Mouse (Mus musculus) neural tube, embryonic 11.5 days (tissue): ENCODE measurements around the gene OR5BS1P. TPM values are rescaled to one million over a fixed set of nuclear protein-coding genes. Genes with fewer than 3 reads are reported as not detected.

ENCODE experiments used
- ATAC-seq: fragments of 200-750 bp; cut with Nextera tagmentation; 2 replicates; pipeline ENCODE4 v1.8.0; 2017; ENCODE audit warnings: moderate number of reproducible peaks, mild to moderate bottlenecking, moderate TSS enrichment, moderate library complexity; ENCODE audit not compliant: insufficient read depth, low FRiP score, low TSS enrichment
- DNase-seq: peaks from one replicate; pipeline ENCODE4 v3.0.0-alpha.2; 2015; ENCODE audit warnings: low spot score
- H3K27ac ChIP-seq: fragments of 300-500 bp; sonication (generic); 2 replicates; pipeline ENCODE4 v1.5.1; 2014; ENCODE audit warnings: low read depth, mild to moderate bottlenecking, low read length
- H3K27me3 ChIP-seq: fragments of 300-500 bp; sonication (generic); 2 replicates; pipeline ENCODE4 v1.6.1; 2014; ENCODE audit warnings: mild to moderate bottlenecking, low read length, mixed read lengths; ENCODE audit not compliant: control insufficient read depth, insufficient read depth
- H3K36me3 ChIP-seq: fragments of 300-500 bp; sonication (generic); 2 replicates; pipeline ENCODE4 v1.6.1; 2014; ENCODE audit warnings: mild to moderate bottlenecking, low read length, moderate library complexity, mixed read lengths; ENCODE audit not compliant: control insufficient read depth, insufficient read depth
- H3K4me1 ChIP-seq: fragments of 300-500 bp; sonication (generic); 2 replicates; pipeline ENCODE4 v1.6.1; 2014; ENCODE audit warnings: low read length, mixed read lengths; ENCODE audit not compliant: control insufficient read depth, insufficient read depth
- H3K4me2 ChIP-seq: fragments of 300-500 bp; sonication (generic); 2 replicates; pipeline ENCODE4 v1.6.1; 2014; ENCODE audit warnings: low read depth, mild to moderate bottlenecking, moderate library complexity
- H3K4me3 ChIP-seq: fragments of 300-500 bp; sonication (generic); 2 replicates; pipeline ENCODE4 v1.5.1; 2014; ENCODE audit warnings: low read depth, low read length
- H3K9ac ChIP-seq: fragments of 300-500 bp; sonication (generic); 2 replicates; pipeline ENCODE4 v1.6.1; 2014; ENCODE audit warnings: mild to moderate bottlenecking, low read length
- H3K9me3 ChIP-seq: fragments of 300-500 bp; sonication (generic); 2 replicates; pipeline ENCODE4 v1.6.1; 2016; ENCODE audit warnings: low read length; ENCODE audit not compliant: control insufficient read depth
- WGBS: fragments of 180-500 bp; shearing (Covaris S2); extraction: QIAGEN DNeasy Blood & Tissue Kit; methylation state at CpG from one replicate; pipeline ENCODE4 v1.1.7; 2014; 5-methylcytosine and 5-hydroxymethylcytosine counted together
- microRNA-seq: library from miRNA; unstranded; fragments of <30 nt; microRNA quantifications from one replicate; pipeline ENCODE4, GENCODE M21; 2016
- polyA plus RNA-seq: library from polyadenylated mRNA; unstranded; fragments of >200 nt; fragmentation: Nextera tagmentation; extraction: Ambion mirVana; gene quantifications from 2 replicates; pipeline ENCODE4 v1.2.1, GENCODE M21; 2014

OR5BS1P gene
- polyA plus RNA-seq, 1 experiment from 2014 or later = not detected

GRCm38 (mm10) chr15:98521245-98521644 is 51.5 kb downstream of the OR5BS1P start:
- WGBS = 95% methylated on average over 3 of the region's 3 CpGs
- Histone ChIP-seq H3K9me3 (no peaks in the 10 kb centered on the region), H3K4me3 (no peak overlapping the region), H3K9ac (no peak overlapping the region), H3K4me1 (no peaks in the 10 kb centered on the region), H3K4me2 (no peak overlapping the region), H3K36me3 (peaks cover 22% of the 10 kb centered on the region), H3K27me3 (no peaks in the 10 kb centered on the region), H3K27ac (no peak overlapping the region)
- no peak for DNase-seq
- ATAC-seq = no peak

GRCm38 (mm10) chr15:98526057-98526456 is 56.4 kb downstream of the OR5BS1P start:
- H3K9me3 ChIP-seq = no peaks in the 10 kb centered on the region
- no peak overlapping the region for H3K4me3 ChIP-seq
- no peak overlapping the region for H3K27ac ChIP-seq
- ATAC-seq (no peak), DNase-seq (peak; percentile 32)
- 73% methylated on average over 5 of the region's 5 CpGs for WGBS
- no peak overlapping the region for H3K4me2 ChIP-seq
- H3K27me3 ChIP-seq = no peaks in the 10 kb centered on the region
- no peak overlapping the region for H3K9ac ChIP-seq
- H3K4me1 ChIP-seq = no peaks in the 10 kb centered on the region
- peaks cover 27% of the 10 kb centered on the region for H3K36me3 ChIP-seq

- WGBS = 93% methylated on average over 5 of the region's 5 CpGs
Observed at GRCm38 (mm10) chr15:98527056-98527771, 57.5 kb downstream of the OR5BS1P start.

GRCm38 (mm10) chr15:98528066-98528563 is 58.4 kb downstream of the OR5BS1P start:
- DNase-seq (no peak), ATAC-seq (no peak)
- 91% methylated on average over 5 of the region's 5 CpGs for WGBS
- H3K9ac ChIP-seq = no peak overlapping the region
- no peaks in the 10 kb centered on the region for H3K4me1 ChIP-seq
- H3K36me3 ChIP-seq = peaks cover 24% of the 10 kb centered on the region
- no peak overlapping the region for H3K4me2 ChIP-seq
- no peak overlapping the region for H3K4me3 ChIP-seq
- H3K27ac ChIP-seq = no peak overlapping the region
- H3K27me3 ChIP-seq = no peaks in the 10 kb centered on the region
- no peaks in the 10 kb centered on the region for H3K9me3 ChIP-seq

More at GRCm38 (mm10) chr15:98527056-98527771, 57.5 kb downstream of the OR5BS1P start:
- H3K9me3 ChIP-seq = no peaks in the 10 kb centered on the region
- no peak overlapping the region for H3K4me2 ChIP-seq
- no peaks in the 10 kb centered on the region for H3K27me3 ChIP-seq
- no peak overlapping the region for H3K9ac ChIP-seq
- ATAC-seq (no peak), DNase-seq (no peak)
- no peaks in the 10 kb centered on the region for H3K4me1 ChIP-seq
- no peak overlapping the region for H3K4me3 ChIP-seq
- H3K36me3 ChIP-seq = peaks cover 27% of the 10 kb centered on the region
- H3K27ac ChIP-seq = no peak overlapping the region

Small RNAs within 50 kb of the gene (microRNA-seq; reads per million reads assigned to microRNA genes)
- not detected for gene Mir1291

Other genes starting within 250 kb of the OR5BS1P start
- gene Gm44579, start 248.9 kb upstream of the OR5BS1P start, polyA plus RNA-seq = not detected in 2 replicates
- not detected in 2 replicates for gene Olfr287, start 248.8 kb upstream of the OR5BS1P start, polyA plus RNA-seq
- not detected in 2 replicates for gene Olfr286, start 235.4 kb upstream of the OR5BS1P start, polyA plus RNA-seq
- not detected in 2 replicates for gene H1fnt, start 212.6 kb upstream of the OR5BS1P start, polyA plus RNA-seq
- 1.9 TPM in 2 replicates for gene Zfp641, start 173.7 kb upstream of the OR5BS1P start, polyA plus RNA-seq
- gene Olfr285, start 152.5 kb upstream of the OR5BS1P start, polyA plus RNA-seq = not detected in 2 replicates
- not detected in 2 replicates for gene Olfr284, start 128.9 kb upstream of the OR5BS1P start, polyA plus RNA-seq
- gene Olfr283, start 89.0 kb upstream of the OR5BS1P start, polyA plus RNA-seq = not detected in 2 replicates
- not detected in 2 replicates for gene Olfr282, start 38.7 kb upstream of the OR5BS1P start, polyA plus RNA-seq
- gene Olfr281, start 17.3 kb upstream of the OR5BS1P start, polyA plus RNA-seq = not detected in 2 replicates
- 0.45 TPM in 1 of 2 replicates, not detected in the other for gene Lalba, start 12.8 kb downstream of the OR5BS1P start, polyA plus RNA-seq
- gene Olfr279, start 22.5 kb downstream of the OR5BS1P start, polyA plus RNA-seq = not detected in 2 replicates
- 142 and 143 TPM in 2 replicates for gene Kansl2, start 64.4 kb downstream of the OR5BS1P start, polyA plus RNA-seq
- gene Ccnt1, start 101.0 kb downstream of the OR5BS1P start, polyA plus RNA-seq = 62.2 and 65.6 TPM in 2 replicates
- not detected in 2 replicates for gene 4930415O20Rik, start 101.1 kb downstream of the OR5BS1P start, polyA plus RNA-seq
- 11.4 and 12.7 TPM in 2 replicates for gene Adcy6, start 140.2 kb downstream of the OR5BS1P start, polyA plus RNA-seq
- 57.4 and 58.4 TPM in 2 replicates for gene Cacnb3, start 160.9 kb downstream of the OR5BS1P start, polyA plus RNA-seq
- gene Ddx23, start 193.0 kb downstream of the OR5BS1P start, polyA plus RNA-seq = 19.5 and 24.1 TPM in 2 replicates
- gene Rnd1, start 207.6 kb downstream of the OR5BS1P start, polyA plus RNA-seq = 5.2 and 5.3 TPM in 2 replicates
- 0.70 and 0.96 TPM in 2 replicates for gene Ccdc65, start 238.3 kb downstream of the OR5BS1P start, polyA plus RNA-seq